Mouse (Mus musculus) olfactory bulb, adult 2 months (tissue): ENCODE measurements around the gene Tef.

ENCODE experiments used
- CTCF ChIP-seq: fragments of 200-500 bp; IDR thresholded peaks from 2 replicates; pipeline ENCODE4 v1.5.1; 2012; ENCODE audit warnings: low read depth, mild to moderate bottlenecking, low read length, moderate library complexity; ENCODE audit not compliant: insufficient read depth
- POLR2A ChIP-seq: fragments of 200-500 bp; IDR thresholded peaks from 2 replicates; pipeline ENCODE4 v1.6.1; 2012; ENCODE audit warnings: mild to moderate bottlenecking, low read depth, low read length, moderate library complexity; ENCODE audit not compliant: insufficient read depth

DNA sequence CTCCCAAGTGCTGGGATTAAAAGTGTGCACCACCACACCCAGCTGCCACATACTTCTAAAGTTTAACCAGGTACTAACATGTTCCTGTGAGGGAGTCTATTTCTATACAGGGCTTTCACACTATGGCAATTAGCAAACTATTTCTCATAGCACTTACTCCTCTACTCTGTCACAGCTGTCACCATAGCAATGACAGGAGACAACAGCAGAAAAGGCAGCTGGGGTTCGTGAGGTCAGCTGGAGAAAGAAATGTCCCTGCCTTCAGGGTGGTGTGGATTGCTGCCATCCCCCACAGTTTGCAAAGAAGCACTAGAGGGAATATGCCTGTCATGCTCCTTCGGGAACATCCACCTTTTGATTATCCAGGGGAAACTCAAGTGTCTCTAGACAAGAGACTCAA is 6.6 kb downstream of the Tef start:
- TF ChIP-seq POLR2A, result no peak
- TF ChIP-seq CTCF, result no peak
